Mouse (Mus musculus) Patski (cell line): Measurements from ENCODE around the gene Aprt. TPM values are rescaled to one million over a fixed set of nuclear protein-coding genes. Genes with fewer than 3 reads are reported as not detected.
A peak's percentile ranks its signal among the peaks of the same experiment; 100 is the strongest.

Experiments
- ATAC-seq: fragments of 100-300 bp; one replicate; pipeline ENCODE4 v1.8.0; 2021
- CTCF ChIA-PET: fragments of 350-600 bp; sonication (Branson Sonifier 250); formaldehyde crosslinking; loops from one replicate; lab custom pipeline; 2022; ENCODE audit warnings: inconsistent platforms; lab: Charles Lee
- POLR2A ChIA-PET: fragments of 350-600 bp; sonication (Branson Sonifier 250); formaldehyde crosslinking; loops from one replicate; lab custom pipeline; 2022; ENCODE audit warnings: antibody characterized with exemption, inconsistent platforms; lab: Charles Lee
- DNase-seq: peaks from one replicate; pipeline ENCODE4 v3.0.0-alpha.2; 2011; ENCODE audit warnings: low read depth, low spot score
- H3K27me3 ChIP-seq: fragments of 371-371 bp; one replicate; pipeline ENCODE4 v1.5.1; 2021
- CTCF ChIP-seq: fragments of 100-300 bp; IDR thresholded peaks from one replicate; pipeline ENCODE4 v1.5.1; 2021
- in situ Hi-C: fragments of 300-500 bp; cut with MboI; formaldehyde crosslinking; loops from 3 replicates; pipeline ENCODE4 v1.11.1; 2018; ENCODE audit warnings: low pct_unique_long_range_greater_than_20kb, mixed read lengths
- polyA plus RNA-seq: library from polyadenylated mRNA; unstranded; gene quantifications from one replicate; pipeline ENCODE4 v1.2.3, GENCODE M21; 2021

The Aprt gene
- polyA plus RNA-seq, 1 experiment from 2014 or later, result 224 TPM

GRCm38 (mm10) chr8:122593240-122593639 lies 16.5 kb upstream of the Aprt start:
- TF ChIP-seq CTCF, result no peak
- ChIA-PET CTCF (interaction anchor here (1.4 kb wide), 1 partner anchor 11 kb away, joined by 3 read pairs; no protein-coding TSS in a partner anchor), POLR2A (interaction anchor here (1.6 kb wide), 1 partner anchor 10 kb away, joined by 3 read pairs; no protein-coding TSS in a partner anchor)
- in situ Hi-C loops, result no loop called here
- H3K27me3 ChIP-seq, result no peaks in the 10 kb centered on the region
- DNase-seq, result no peak
- ATAC-seq, result no peak

- no peak for DNase-seq
- CTCF ChIA-PET, result no interaction called here
- H3K27me3 ChIP-seq, result no peaks in the 10 kb centered on the region
- POLR2A ChIA-PET, result interaction anchor here (0.7 kb wide), 1 partner anchor 10 kb away, joined by 3 read pairs; the partner anchor contains the start of gene Aprt
- no peak for ATAC-seq
- no peak for TF ChIP-seq CTCF
- in situ Hi-C loops, result no loop called here
Measured at GRCm38 (mm10) chr8:122586749-122587148, 10.0 kb upstream of the Aprt start.

- ATAC-seq (no peak), DNase-seq (no peak)
- H3K27me3 ChIP-seq, result no peaks in the 10 kb centered on the region
- ChIA-PET CTCF (interaction anchor here (1.5 kb wide), 1 partner anchor 15 kb away, joined by 7 read pairs; no protein-coding TSS in a partner anchor), POLR2A (no interaction called here)
- no peak for TF ChIP-seq CTCF
- in situ Hi-C loops, result no loop called here
Measured at GRCm38 (mm10) chr8:122586171-122586570, 9.5 kb upstream of the Aprt start.

- TF ChIP-seq CTCF, result no peak
- POLR2A ChIA-PET, result no interaction called here
- H3K27me3 ChIP-seq, result no peaks in the 10 kb centered on the region
- DNase-seq, result no peak
- in situ Hi-C loops, result no loop called here
- CTCF ChIA-PET, result interaction anchor here (0.9 to 1.5 kb wide), 2 partner anchors 15 to 22 kb away, joined by 3 to 7 read pairs; no protein-coding TSS in a partner anchor
- ATAC-seq, result peak; percentile 24
Measured at GRCm38 (mm10) chr8:122585411-122585891, 8.7 kb upstream of the Aprt start.

GRCm38 (mm10) chr8:122584981-122585380 lies 8.3 kb upstream of the Aprt start:
- TF ChIP-seq CTCF, result no peak
- CTCF ChIA-PET, result interaction anchor here (0.9 to 1.5 kb wide), 3 partner anchors 9 to 23 kb away, joined by 3 to 7 read pairs (median 4); no protein-coding TSS in a partner anchor
- DNase-seq, result no peak
- in situ Hi-C loops, result no loop called here
- ATAC-seq, result no peak
- POLR2A ChIA-PET, result interaction anchor here (0.8 kb wide), 1 partner anchor 10 kb away, joined by 3 read pairs; no protein-coding TSS in a partner anchor
- H3K27me3 ChIP-seq, result no peaks in the 10 kb centered on the region

- TF ChIP-seq CTCF, result no peak
- in situ Hi-C loops, result no loop called here
- DNase-seq, result no peak
- no peaks in the 10 kb centered on the region for H3K27me3 ChIP-seq
- ATAC-seq, result no peak
- CTCF ChIA-PET, result interaction anchor here (1.4 kb wide), 1 partner anchor 29 kb away, joined by 3 read pairs; no protein-coding TSS in a partner anchor
- POLR2A ChIA-PET, result interaction anchor here (0.9 to 1.3 kb wide), 3 partner anchors 14 to 24 kb away, joined by 3 read pairs; no protein-coding TSS in a partner anchor
Measured at GRCm38 (mm10) chr8:122580926-122581325, 4.2 kb upstream of the Aprt start.

- no peaks in the 10 kb centered on the region for H3K27me3 ChIP-seq
- ChIA-PET CTCF (no interaction called here), POLR2A (interaction anchor here (1.3 to 5.6 kb wide), 3 partner anchors 25 to 31 kb away, joined by 3 to 26 read pairs (median 3); partner anchors contain the start of genes Galns and Trappc2l)
- in situ Hi-C loops, result no loop called here
- no peak for TF ChIP-seq CTCF
- ATAC-seq (no peak), DNase-seq (no peak)
Measured at GRCm38 (mm10) chr8:122579196-122579595, 2.5 kb upstream of the Aprt start.

GRCm38 (mm10) chr8:122577116-122577515 lies 407 bp upstream of the Aprt start:
- ChIA-PET CTCF (interaction anchor here (2.8 kb wide), 1 partner anchor 28 kb away, joined by 7 read pairs; no protein-coding TSS in a partner anchor), POLR2A (interaction anchor here (1.1 to 5.6 kb wide), 4 partner anchors 10 to 144 kb away, joined by 3 to 26 read pairs (median 8); partner anchors contain the start of genes Cdt1, Cyba, Galns and Trappc2l)
- TF ChIP-seq CTCF, result no peak
- in situ Hi-C loops, result no loop called here
- ATAC-seq (no peak), DNase-seq (no peak)
- no peaks in the 10 kb centered on the region for H3K27me3 ChIP-seq

GRCm38 (mm10) chr8:122575735-122576647 lies 718 bp downstream of the Aprt start:
- peak; percentile 27 for ATAC-seq
- no peak for DNase-seq
- POLR2A ChIA-PET, result interaction anchor here (0.8 to 5.6 kb wide), 6 partner anchors 8 to 143 kb away, joined by 3 to 26 read pairs (median 4); partner anchors contain the start of genes Cdt1, Cyba, Galns and Trappc2l
- CTCF ChIA-PET, result interaction anchor here (2.8 kb wide), 1 partner anchor 29 kb away, joined by 7 read pairs; no protein-coding TSS in a partner anchor
- H3K27me3 ChIP-seq, result no peaks in the 10 kb centered on the region
- TF ChIP-seq CTCF, result no peak
- in situ Hi-C loops, result no loop called here

- TF ChIP-seq CTCF, result no peak
- DNase-seq (no peak), ATAC-seq (no peak)
- CTCF ChIA-PET, result interaction anchor here (2.8 kb wide), 1 partner anchor 30 kb away, joined by 7 read pairs; no protein-coding TSS in a partner anchor
- POLR2A ChIA-PET, result interaction anchor here (0.8 to 5.6 kb wide), 5 partner anchors 8 to 35 kb away, joined by 3 to 26 read pairs (median 3); partner anchors contain the start of genes Cdt1, Galns and Trappc2l
- in situ Hi-C loops, result no loop called here
- no peaks in the 10 kb centered on the region for H3K27me3 ChIP-seq
Measured at GRCm38 (mm10) chr8:122575286-122575685, 1.4 kb downstream of the Aprt start.
